Mouse (Mus musculus): ENCODE measurements at regions not wholly inside any gene's neighbourhood (a gene's known extent, or its start where the extent isn't known, plus 50 kb on each side); places are given as distances from the start of the nearest gene placed in this dataset.

GRCm38 (mm10) chr8:93712066-93712706 is 97.6 kb upstream of the Gnao1 start:
- TF ChIP-seq POLR2A (IDR thresholded peaks at IDR 0.05; ENCODE audit: insufficient read length, low read depth) = no peak
- no peak for TF ChIP-seq USF1 (IDR thresholded peaks at IDR 0.05; ENCODE audit: low read depth)
- no peak for TF ChIP-seq E2F4 (IDR thresholded peaks at IDR 0.05; ENCODE audit: insufficient read depth)
- no peak for TF ChIP-seq MAX (IDR thresholded peaks at IDR 0.05; ENCODE audit: low read depth)
- no peak for TF ChIP-seq POLR2AphosphoS2 (IDR thresholded peaks at IDR 0.05; ENCODE audit: insufficient read length, low read depth)
- no peak for TF ChIP-seq MYOG (IDR thresholded peaks at IDR 0.05; ENCODE audit: control insufficient read depth in 1 of 3, insufficient read depth in 1 of 3, insufficient read length in 2 of 3, low read depth in 2 of 3)
- TF ChIP-seq MYOD1 (IDR thresholded peaks at IDR 0.05; ENCODE audit: control insufficient read depth in 1 of 3, insufficient read length in 2 of 3, low read depth in 2 of 3) = no peak
- no peak for TF ChIP-seq TCF12 (IDR thresholded peaks at IDR 0.05; ENCODE audit: insufficient read depth, poor library complexity, severe bottlenecking)
- no peak for TF ChIP-seq TCF3 (IDR thresholded peaks at IDR 0.05; ENCODE audit: insufficient read length, low read depth)
- TF ChIP-seq SRF (IDR thresholded peaks at IDR 0.05; ENCODE audit: control insufficient read depth, insufficient read length, low read depth) = no peak

Measured in myocyte (in vitro differentiated cells).